Mouse (Mus musculus): ENCODE data around the gene Pum1.

DNA sequence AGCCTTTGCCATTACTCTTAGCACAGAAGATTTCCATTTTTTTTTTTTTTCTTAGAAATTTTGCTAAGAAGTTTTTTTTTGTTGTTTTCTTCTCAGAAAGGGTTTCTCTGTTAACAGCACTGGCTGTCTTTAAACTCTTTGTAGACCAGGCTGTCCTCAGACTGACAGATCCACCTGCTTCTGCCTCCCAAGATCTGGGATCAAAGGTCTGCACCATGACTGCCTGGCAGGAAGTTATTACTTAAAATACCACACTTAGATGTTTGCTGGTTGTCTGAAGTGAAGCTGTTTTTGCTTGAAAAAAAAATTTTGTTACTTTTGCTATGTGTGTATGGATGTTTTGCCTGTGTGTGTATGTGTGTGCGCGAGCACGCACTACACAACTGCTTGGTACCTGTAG, 40.5 kb downstream of the Pum1 start:
- no peak for TF ChIP-seq POLR2A (IDR thresholded peaks at IDR 0.05; ENCODE audit: control insufficient read depth, low read depth, low read length)
- no peak for TF ChIP-seq CTCF (IDR thresholded peaks at IDR 0.05; ENCODE audit: control insufficient read depth, insufficient read depth, insufficient replicate concordance, low read depth, low read length)
